Mouse (Mus musculus) heart, adult 2 months (tissue): ENCODE results near the gene 4930402H24Rik. TPM values are rescaled to one million over a fixed set of nuclear protein-coding genes. Genes with fewer than 3 reads are reported as not detected.

Source experiments
- DNase-seq, 2 experiments: peaks; one replicate each; pipeline ENCODE4 v3.0.0; 2021
- H3K27ac ChIP-seq: fragments of 200-600 bp; 2 replicates; pipeline ENCODE4 v1.8.1; 2022
- H3K27me3 ChIP-seq: fragments of 200-500 bp; 2 replicates; pipeline ENCODE4 v1.6.1; 2012; ENCODE audit warnings: mild to moderate bottlenecking, low read length, inconsistent platforms, mixed read lengths; ENCODE audit not compliant: control insufficient read depth, insufficient read depth
- H3K36me3 ChIP-seq: fragments of 200-500 bp; 2 replicates; pipeline ENCODE4 v1.6.1; 2012; ENCODE audit warnings: low read length, inconsistent platforms; ENCODE audit not compliant: control insufficient read depth, insufficient read depth
- H3K4me1 ChIP-seq: fragments of 200-500 bp; 2 replicates; pipeline ENCODE4 v1.6.1; 2011; ENCODE audit warnings: low read length; ENCODE audit not compliant: control insufficient read depth, insufficient read depth
- H3K4me3 ChIP-seq: fragments of 200-600 bp; 2 replicates; pipeline ENCODE4 v1.8.1; 2022
- H3K79me2 ChIP-seq: fragments of 200-500 bp; replicated peaks from 2 replicates; pipeline ENCODE4 v1.6.1; 2012; ENCODE audit warnings: mild to moderate bottlenecking, inconsistent platforms, low read length, moderate library complexity, mixed read lengths; ENCODE audit not compliant: control insufficient read depth, insufficient read depth
- H3K9ac ChIP-seq: fragments of 200-500 bp; 2 replicates; pipeline ENCODE4 v1.6.1; 2012; ENCODE audit warnings: low read depth, mild to moderate bottlenecking, control low read depth, inconsistent platforms, low read length, mixed read lengths
- CTCF ChIP-seq: fragments of 200-600 bp; IDR thresholded peaks from 2 replicates; pipeline ENCODE4 v1.8.1; 2022; ENCODE audit warnings: antibody characterized with exemption, mild to moderate bottlenecking, moderate library complexity
- EP300 ChIP-seq: fragments of 200-500 bp; IDR thresholded peaks from 2 replicates; pipeline ENCODE4 v1.6.1; 2011; ENCODE audit warnings: low read depth, low read length, control low read depth; ENCODE audit not compliant: insufficient read depth
- POLR2A ChIP-seq: fragments of 200-500 bp; IDR thresholded peaks from 2 replicates; pipeline ENCODE4 v1.6.1; 2011; ENCODE audit warnings: mild to moderate bottlenecking, low read depth, low read length, control low read depth; ENCODE audit not compliant: insufficient read depth
- WGBS: fragments of 180-500 bp; shearing (Covaris S2); methylation state at CpG from one replicate; pipeline ENCODE4 v1.1.7; 2018; 5-methylcytosine and 5-hydroxymethylcytosine counted together
- intact Hi-C: fragments of 180-260 bp; cut with DNase I; formaldehyde crosslinking; loops from one replicate; pipeline ENCODE4 v1.15.1; 2025
- polyA plus RNA-seq: library from polyadenylated mRNA; depleted of rRNA; stranded (reverse); fragments of >200 nt; gene quantifications from 2 replicates; pipeline ENCODE4 v1.2.3, GENCODE M21; 2012
- total RNA-seq, 2 experiments: library from RNA; stranded (reverse); gene quantifications; 2 replicates each; pipeline ENCODE4 v1.2.3; 2021

4930402H24Rik gene
- total and polyA plus RNA-seq, 3 experiments, result 34.2 to 52.3 (median 50.7) TPM

DNA sequence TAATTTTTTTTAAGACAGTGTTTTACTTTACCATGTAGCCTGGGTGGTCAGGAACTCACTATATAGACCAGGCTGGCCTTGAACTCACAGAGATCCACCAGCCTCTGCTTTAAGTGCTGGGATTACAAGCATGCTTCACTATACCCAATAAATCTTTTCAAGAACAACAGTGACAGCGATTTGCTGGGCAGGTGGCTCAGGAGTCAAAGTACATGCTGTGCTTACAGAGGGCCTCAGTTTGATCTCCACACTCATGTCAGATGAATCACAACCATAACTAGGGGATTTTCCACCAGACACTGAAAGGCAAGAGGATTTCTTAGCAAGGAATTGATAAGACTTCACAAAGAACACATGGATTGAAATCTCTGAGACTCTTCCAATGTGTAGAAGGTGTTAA lies 126.3 kb downstream of the 4930402H24Rik start:
- H3K9ac ChIP-seq, result no peak overlapping the region
- WGBS, result 68% methylated on average over 1 of the region's 1 CpGs

DNA sequence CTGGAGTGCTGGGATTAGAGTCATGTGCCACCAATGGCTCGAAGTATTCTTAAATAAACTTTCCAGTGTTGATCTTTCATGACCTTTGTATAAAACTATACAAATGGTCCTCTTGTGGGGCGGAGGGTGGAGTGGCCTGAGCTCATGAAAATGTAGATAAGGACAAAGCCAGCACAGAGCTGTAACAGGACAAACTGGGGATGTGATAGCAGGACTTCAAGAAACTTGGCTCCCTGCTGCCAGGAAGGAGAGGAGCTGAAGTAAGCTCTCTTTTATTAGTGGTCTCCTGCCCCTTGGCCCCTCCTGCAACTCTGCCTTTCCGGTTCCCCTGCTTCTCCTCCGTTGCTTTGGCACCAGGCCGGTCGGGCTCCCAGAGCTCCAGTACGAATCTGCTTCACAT lies 129.6 kb downstream of the 4930402H24Rik start:
- Histone ChIP-seq H3K36me3 (peaks cover 2% of the 10 kb centered on the region), H3K27ac (no peak overlapping the region), H3K9ac (no peak overlapping the region), H3K27me3 (no peaks in the 10 kb centered on the region), H3K4me3 (no peak overlapping the region), H3K79me2 (no peaks in the 10 kb centered on the region), H3K4me1 (no peaks in the 10 kb centered on the region)
- no peak for DNase-seq
- WGBS, result 58% methylated on average over 7 of the region's 7 CpGs
- no peak for TF ChIP-seq CTCF
- TF ChIP-seq POLR2A, result no peak
- no peak for TF ChIP-seq EP300
- intact Hi-C loops, result no loop called here

More for the DNA sequence above, 126.3 kb downstream of the 4930402H24Rik start:
- Histone ChIP-seq H3K79me2 (no peaks in the 10 kb centered on the region), H3K27me3 (no peaks in the 10 kb centered on the region), H3K4me1 (no peaks in the 10 kb centered on the region), H3K4me3 (no peak overlapping the region), H3K36me3 (peaks cover 2% of the 10 kb centered on the region), H3K27ac (no peak overlapping the region)
- TF ChIP-seq EP300 (no peak), POLR2A (no peak), CTCF (no peak)
- intact Hi-C loops, result no loop called here
- no peak for DNase-seq

DNA sequence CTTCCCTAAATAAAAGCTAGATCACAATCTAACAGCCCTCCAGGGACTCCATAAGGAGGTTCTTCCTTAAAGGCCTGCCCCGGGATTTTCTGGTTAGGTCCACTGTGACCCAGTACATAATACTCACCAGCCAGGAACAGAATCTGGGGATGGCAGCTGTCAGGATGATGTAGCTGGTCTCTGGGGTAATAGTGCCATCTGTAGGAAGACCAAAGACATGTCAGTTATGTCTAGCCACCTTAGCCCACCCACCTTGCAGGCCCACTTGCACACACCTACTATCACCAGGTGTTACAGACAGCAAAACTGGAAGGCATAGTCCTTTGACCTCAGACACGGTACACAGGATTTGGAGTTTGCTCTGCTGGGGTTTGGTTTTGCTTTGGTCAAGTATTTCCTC lies 138.7 kb downstream of the 4930402H24Rik start:
- 64% methylated on average over 2 of the region's 2 CpGs for WGBS
- Histone ChIP-seq H3K4me1 (no peaks in the 10 kb centered on the region), H3K36me3 (peaks cover 11% of the 10 kb centered on the region), H3K27me3 (no peaks in the 10 kb centered on the region), H3K79me2 (no peaks in the 10 kb centered on the region), H3K27ac (no peak overlapping the region), H3K9ac (no peak overlapping the region), H3K4me3 (no peak overlapping the region)
- TF ChIP-seq POLR2A, result no peak
- TF ChIP-seq CTCF, result 0 out of 2 replicates have a peak, but pooled peaks have one; percentile 26
- no peak for TF ChIP-seq EP300
- intact Hi-C loops, result no loop called here
- no peak for DNase-seq

DNA sequence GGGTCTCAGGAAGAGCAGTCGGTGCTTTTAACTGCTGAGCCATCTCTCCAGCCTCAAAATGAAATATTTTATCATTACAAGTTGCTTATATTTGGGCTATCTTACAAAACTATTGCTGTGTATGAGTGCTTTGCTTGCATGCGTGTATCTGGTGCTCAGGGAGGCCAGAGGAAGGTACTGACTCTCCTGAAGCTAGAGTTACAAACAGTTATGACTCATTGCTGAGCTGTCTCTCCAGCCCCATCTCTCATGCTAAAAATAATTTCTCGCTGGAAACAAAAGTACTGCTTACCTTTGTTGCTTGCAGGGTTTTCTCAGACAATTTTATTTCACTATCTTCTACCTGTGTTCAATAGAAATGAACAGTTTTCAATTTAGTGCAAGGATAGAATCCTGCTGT lies 140.8 kb downstream of the 4930402H24Rik start:
- H3K9ac ChIP-seq, result no peak overlapping the region
- H3K27me3 ChIP-seq, result no peaks in the 10 kb centered on the region
- no peak for TF ChIP-seq POLR2A
- TF ChIP-seq EP300, result no peak
- TF ChIP-seq CTCF, result no peak
- H3K4me1 ChIP-seq, result no peaks in the 10 kb centered on the region
- intact Hi-C loops, result no loop called here
- H3K27ac ChIP-seq, result no peak overlapping the region
- no peak overlapping the region for H3K4me3 ChIP-seq
- H3K36me3 ChIP-seq, result peaks cover 11% of the 10 kb centered on the region
- WGBS, result 55% methylated on average over 3 of the region's 3 CpGs
- DNase-seq, result no peak
- H3K79me2 ChIP-seq, result no peaks in the 10 kb centered on the region

DNA sequence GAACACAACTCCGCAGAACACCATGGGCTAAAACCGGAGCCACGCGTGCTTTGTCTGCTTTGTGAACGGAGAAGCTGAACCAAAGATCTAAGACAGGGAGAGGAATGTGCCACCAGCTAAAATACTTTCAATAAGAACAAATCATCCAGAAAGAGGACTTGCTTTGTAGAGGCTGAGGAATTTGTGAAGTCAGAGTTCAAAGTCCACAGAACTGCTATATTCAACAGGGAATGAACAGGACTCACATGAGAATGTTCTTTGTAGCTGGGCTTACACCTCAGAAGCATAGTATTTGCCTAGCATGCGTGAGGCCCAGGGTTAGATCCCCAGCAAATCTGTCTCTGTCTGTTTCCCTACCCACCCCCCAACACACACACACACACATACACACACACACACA lies 145.3 kb downstream of the 4930402H24Rik start:
- H3K27ac ChIP-seq, result no peak overlapping the region
- intact Hi-C loops, result no loop called here
- H3K27me3 ChIP-seq, result no peaks in the 10 kb centered on the region
- 96% methylated on average over 6 of the region's 6 CpGs for WGBS
- H3K36me3 ChIP-seq, result peaks cover 11% of the 10 kb centered on the region
- no peak for DNase-seq
- H3K79me2 ChIP-seq, result no peaks in the 10 kb centered on the region
- no peaks in the 10 kb centered on the region for H3K4me1 ChIP-seq
- H3K9ac ChIP-seq, result no peak overlapping the region
- no peak for TF ChIP-seq EP300
- no peak for TF ChIP-seq CTCF
- no peak for TF ChIP-seq POLR2A
- no peak overlapping the region for H3K4me3 ChIP-seq

DNA sequence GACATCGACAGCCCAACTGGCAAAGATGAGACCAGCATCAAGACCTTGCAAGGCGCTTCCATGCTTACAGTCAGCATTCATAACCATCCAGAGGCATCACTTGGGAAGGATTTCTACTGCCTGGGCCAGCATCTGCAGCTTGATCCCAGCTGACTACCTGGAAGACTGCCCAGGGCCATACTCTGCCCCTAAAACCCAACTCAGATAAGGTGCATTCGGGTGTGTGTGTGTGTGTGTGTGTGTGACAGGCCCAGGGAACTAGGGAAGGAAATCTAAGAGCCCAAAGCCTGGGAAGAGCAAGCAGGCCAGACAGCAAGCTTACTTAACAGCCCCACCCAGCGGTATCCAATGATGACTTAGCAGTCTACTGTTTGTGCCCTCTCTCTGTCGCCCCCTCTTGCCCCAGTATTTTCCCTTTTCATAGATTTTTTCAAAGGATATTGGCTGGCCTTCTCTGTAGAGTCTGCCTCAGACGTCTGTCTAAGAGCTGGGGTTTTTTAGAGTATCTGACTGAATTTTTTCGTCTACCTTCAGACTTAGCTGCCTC lies 151.1 kb downstream of the 4930402H24Rik start:
- Histone ChIP-seq H3K27ac (no peak overlapping the region), H3K79me2 (peaks cover 2% of the 10 kb centered on the region; the same call in 1 of the 2 replicates), H3K36me3 (peaks cover 2% of the 10 kb centered on the region; the same call in 1 of the 2 replicates), H3K4me1 (no peaks in the 10 kb centered on the region), H3K27me3 (no peaks in the 10 kb centered on the region), H3K9ac (no peak overlapping the region), H3K4me3 (no peak overlapping the region)
- WGBS, result 58% methylated on average over 7 of the region's 7 CpGs
- no peak for TF ChIP-seq EP300
- TF ChIP-seq CTCF, result no peak
- DNase-seq, result peak in 1 of 2 experiments; percentile 15
- intact Hi-C loops, result no loop called here
